Mouse (Mus musculus) brain, adult 2 months (tissue): ENCODE measurements at regions not wholly inside any gene's neighbourhood (a gene's known extent, or its start where the extent isn't known, plus 50 kb on each side); places are given as distances from the start of the nearest gene placed in this dataset.

Source experiments
- DNase-seq: peaks from one replicate; pipeline ENCODE4 v3.0.0; 2011; ENCODE audit warnings: low read depth, low spot score

GRCm38 (mm10) chr16:21320284-21320683 is 102.6 kb upstream of the Vps8 start:
- DNase-seq: no peak

DNA sequence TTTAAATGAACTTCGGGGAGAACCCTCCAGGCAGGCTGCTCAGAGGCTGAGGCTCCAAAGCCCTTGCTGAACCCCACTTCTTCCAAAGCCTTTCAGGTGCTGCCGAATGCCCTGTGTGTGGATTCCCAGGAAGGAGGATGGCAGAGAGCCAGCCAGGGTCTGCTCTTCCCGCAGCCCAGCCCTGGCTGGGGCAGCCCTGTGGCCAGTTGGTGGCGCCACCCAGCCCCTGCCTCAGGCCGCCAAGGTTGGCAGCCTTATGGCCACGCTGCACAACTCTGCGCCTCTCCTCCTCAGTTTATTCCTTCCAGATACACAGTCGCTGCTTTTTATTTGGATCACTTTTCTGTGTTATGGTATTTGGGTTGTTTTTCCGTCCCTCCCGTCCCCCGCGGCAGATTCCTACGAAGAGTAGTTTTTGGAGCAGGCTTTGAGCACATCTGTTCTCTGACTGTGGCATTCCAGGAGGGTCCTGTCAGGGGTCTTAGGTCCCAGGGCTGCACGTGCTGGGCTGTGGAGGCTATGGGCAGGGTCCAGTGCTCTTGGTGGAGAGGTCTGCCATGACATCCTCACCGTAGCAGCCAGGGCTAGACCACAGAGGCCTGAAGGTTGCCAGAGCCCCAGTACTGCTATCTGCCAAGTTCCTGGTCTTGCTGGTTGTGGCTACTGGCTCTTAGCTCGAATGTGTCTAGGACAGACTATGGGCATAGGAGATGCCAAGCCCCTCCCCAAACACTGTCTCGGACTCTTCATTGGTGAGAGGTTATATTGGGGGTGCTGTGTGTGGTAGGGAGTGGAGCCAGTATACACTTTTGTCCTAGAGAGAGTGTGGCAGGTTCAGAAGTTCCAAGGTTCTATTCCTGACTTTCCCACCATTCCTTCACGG is 101.5 kb upstream of the Vps8 start:
- no peak for DNase-seq

GRCm38 (mm10) chr16:21322437-21322836 is 100.5 kb upstream of the Vps8 start:
- peak; percentile 55 for DNase-seq

DNA sequence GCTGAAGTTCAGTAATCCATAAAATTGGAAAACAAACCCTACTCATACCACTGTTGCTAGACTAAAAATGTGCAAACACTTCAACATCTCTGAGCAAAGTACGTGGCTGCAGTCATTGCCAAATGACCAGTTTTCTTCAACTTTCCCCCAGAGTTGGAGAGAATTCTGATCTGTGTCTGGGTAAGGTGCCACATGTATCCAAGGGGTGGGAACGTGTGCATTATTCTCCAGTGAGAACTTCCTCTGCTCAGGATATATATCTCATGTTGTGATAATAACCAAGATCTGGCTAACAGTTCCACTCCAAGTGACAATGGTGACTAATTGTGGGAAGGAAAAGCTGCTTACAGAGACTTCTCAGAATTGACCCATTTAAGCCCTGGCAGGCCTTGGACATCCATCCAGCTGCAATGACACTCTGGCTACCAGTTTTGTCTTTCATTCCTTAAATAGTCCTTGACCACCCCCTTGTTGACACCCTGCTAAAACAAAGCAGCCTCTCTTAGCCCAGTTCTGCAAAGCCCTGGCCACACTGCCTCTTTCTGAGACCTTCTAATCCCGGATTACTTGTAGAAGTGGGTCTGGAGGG is 99.4 kb upstream of the Vps8 start:
- DNase-seq: peak; percentile 27

GRCm38 (mm10) chr16:21327969-21328368 is 94.9 kb upstream of the Vps8 start:
- DNase-seq: no peak

DNA sequence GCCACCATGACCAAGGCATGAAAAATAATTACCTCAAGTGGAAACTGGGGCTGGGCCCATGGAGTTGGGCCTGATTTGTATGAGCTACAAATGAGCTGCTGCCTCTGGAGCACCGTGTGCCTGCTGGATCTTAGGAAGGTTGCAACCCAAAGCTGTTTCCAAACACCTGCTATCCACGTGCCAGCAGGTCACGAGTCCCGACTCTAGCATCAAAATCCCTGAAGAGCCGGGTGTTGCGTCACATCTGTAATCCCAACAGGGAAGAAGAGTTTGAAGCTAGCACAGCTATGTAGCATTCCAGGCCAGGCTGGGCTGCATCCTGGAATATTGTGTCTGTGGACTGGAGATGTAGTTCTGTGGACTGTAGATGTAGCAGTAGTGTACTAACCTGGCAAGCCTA is 93.7 kb upstream of the Vps8 start:
- DNase-seq: no peak

DNA sequence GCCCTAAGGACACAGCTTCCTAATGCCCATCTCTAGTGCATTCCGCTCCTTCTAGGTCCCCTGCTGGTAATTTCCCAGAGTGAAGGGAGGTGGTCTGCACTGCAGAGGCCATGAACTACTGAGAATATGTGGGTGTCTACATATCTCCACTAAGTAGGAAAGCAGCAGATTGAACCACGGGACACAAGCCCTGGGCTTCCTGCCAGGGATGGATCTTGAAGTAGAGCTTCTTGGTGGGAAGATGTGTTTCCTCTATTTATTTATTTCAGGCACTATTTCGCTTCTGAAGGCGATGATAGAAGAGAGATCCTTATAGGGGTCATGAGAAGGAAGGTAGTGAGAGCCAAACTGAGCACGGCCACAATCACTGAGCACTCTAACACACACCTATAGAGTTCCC is 91.7 kb upstream of the Vps8 start:
- DNase-seq: peak; percentile 36

- DNase-seq: peak; percentile 64
Measured at GRCm38 (mm10) chr16:21332411-21332810, 90.5 kb upstream of the Vps8 start.

DNA sequence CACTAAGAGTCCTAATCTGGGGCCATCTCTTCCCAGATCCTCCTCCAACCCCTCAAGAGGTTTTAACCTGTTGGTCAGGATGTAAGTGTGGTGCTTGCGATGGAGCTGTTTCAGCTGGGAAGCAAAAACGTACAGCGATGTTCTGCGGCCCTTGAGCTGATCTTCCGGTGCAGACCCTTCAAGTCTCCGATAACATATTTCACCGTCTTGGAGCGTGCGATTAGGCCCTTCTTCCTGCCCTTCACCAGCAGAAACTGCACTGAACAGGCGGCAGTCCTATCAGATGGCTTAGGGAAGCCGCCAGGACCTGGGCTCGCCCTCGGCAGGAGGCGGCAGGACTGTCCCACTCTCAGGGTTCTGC is 90.1 kb upstream of the Vps8 start:
- DNase-seq: no peak

GRCm38 (mm10) chr16:21333223-21333951 is 89.5 kb upstream of the Vps8 start:
- DNase-seq: peak; percentile 97

GRCm38 (mm10) chr16:21339061-21339459 is 83.9 kb upstream of the Vps8 start:
- DNase-seq: peak; percentile 58

DNA sequence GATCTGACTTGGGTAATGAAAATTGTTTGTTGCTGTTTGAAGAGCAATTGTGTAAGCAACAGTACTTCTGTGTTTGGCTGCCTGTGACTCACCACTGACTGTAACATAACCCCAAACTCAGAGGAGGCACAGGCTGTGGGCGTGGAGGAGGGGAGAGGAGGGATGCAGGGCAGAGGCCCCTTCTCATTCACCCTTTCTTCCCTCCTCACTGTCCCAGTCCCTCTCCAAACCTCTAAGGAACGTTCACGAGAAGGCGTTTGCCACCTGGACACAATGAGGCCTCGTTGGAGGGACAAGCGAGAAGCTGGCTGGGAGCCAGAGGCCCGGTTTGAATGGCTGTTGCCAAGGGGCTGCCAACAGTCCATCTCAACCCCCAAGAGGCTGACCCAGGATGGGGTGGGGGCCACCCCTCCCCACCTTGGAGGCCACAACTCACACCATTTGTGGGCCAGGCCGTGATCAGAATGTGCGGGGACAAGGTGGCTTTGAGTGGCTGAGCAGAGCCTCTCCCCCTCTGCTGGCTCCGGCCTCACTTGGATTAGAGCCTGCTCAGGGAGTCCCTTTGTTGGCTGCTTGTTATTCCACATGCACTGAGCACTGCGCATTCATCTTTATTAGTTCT is 83.3 kb upstream of the Vps8 start:
- DNase-seq: peak; percentile 72

- DNase-seq: no peak
Measured at GRCm38 (mm10) chr16:21340136-21340535, 82.8 kb upstream of the Vps8 start.

DNA sequence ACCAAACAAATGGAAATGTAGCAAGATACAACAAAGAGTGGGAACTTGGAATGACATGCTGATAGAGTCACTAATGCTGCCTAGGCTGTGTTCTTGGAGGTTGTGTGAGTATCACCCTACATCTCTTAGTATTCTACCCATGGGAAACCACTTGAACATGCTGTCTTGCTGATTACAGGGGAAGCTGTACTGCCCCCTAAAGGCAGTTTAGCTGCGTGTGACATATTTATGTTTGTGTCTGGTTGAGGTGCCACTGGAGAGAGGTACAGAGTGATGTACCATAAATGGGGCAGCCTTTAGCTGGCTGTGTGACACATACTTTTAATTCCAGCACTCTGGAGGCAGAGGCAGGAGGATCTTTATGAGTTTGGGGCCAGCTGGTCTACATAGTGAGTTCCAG is 73.0 kb upstream of the Vps8 start:
- no peak for DNase-seq

GRCm38 (mm10) chr16:21351289-21351688 is 71.6 kb upstream of the Vps8 start:
- no peak for DNase-seq

- DNase-seq: no peak
Measured at GRCm38 (mm10) chr16:21353111-21353510, 69.8 kb upstream of the Vps8 start.

GRCm38 (mm10) chr16:21353545-21353944 is 69.4 kb upstream of the Vps8 start:
- DNase-seq: peak; percentile 90

DNA sequence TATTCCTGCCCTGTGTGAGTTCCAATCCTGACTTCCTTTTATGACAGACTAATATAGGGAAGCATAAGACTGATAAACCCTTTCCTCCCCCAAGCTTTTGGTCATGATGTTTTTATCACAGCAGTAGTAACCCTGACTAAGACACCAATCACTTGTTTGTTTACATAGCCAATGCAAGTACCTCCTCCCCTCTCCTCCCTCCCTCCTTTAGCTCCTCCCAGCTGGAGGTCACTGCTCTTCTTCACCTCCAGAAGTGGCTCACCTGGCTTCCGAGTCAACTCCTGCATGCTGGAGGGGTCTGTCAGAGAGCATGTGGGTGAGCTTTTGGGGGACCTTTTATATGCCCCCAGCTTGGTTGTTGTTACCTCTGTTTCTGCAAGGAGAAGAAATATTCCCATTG is 67.3 kb upstream of the Vps8 start:
- no peak for DNase-seq

DNA sequence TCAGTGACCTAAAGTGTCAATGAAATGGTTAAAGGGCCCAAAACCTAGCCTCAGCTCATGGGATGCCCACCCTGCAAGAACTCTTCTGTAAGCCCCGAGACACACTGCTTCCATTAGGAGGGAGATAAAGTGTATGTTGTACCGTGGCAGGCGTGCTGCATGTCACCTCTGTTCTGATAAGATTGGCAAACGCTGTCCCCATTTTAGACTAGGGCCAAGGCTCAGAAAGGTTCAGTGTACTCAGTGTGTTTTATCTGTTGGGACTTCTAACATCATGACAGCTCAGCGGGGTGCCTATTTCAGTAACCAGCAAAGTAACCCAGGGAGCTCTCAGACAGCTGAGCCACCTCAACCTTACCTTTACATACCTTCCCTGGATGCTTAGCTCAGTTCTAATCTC is 65.5 kb upstream of the Vps8 start:
- no peak for DNase-seq

GRCm38 (mm10) chr16:21358313-21358920 is 64.5 kb upstream of the Vps8 start:
- DNase-seq: peak; percentile 82

DNA sequence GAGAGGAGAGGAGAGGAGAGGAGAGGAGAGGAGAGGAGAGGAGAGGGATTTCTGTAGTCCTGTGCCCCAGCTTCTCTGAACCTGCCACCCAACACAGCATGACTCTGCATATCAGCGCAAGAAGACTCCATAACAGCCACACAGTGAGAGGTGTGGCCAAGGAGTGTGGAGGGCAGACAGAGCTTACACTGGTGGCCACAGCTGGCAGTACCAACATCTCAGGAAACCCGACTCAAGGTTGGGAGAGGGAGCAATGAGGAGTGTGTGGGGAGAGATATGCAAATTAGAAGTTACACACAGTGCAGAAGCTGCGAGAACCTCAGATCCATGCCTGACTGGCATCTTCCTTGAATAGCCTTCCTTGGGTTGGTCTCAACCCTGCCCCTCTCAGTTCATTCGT is 63.5 kb upstream of the Vps8 start:
- DNase-seq: no peak

- no peak for DNase-seq
Measured at GRCm38 (mm10) chr16:21361406-21361805, 61.5 kb upstream of the Vps8 start.
